Mouse (Mus musculus): ENCODE results near the gene Stat3. TPM values are rescaled to one million over a fixed set of nuclear protein-coding genes. Genes with fewer than 3 reads are reported as not detected.
A peak's percentile ranks its signal among the peaks of the same experiment; 100 is the strongest.

Gene Stat3
- polyA plus RNA-seq, 1 experiment from 2014 or later = 24.6 TPM

- Histone ChIP-seq H3K9ac (no peak overlapping the region), H3K4me1 (no peaks in the 10 kb centered on the region), H3K4me2 (no peak overlapping the region), H3K4me3 (no peak overlapping the region), H3K27ac (no peak overlapping the region), H3K27me3 (no peaks in the 10 kb centered on the region), H3K36me3 (ENCODE audit: poor library complexity, severe bottlenecking) (no peaks in the 10 kb centered on the region), H3K9me3 (replicated peaks) (no peaks in the 10 kb centered on the region)
- no peak for ATAC-seq
- WGBS = 81% methylated on average over 15 of the region's 15 CpGs
Observed at GRCm38 (mm10) chr11:100879321-100880078, 59.8 kb downstream of the Stat3 start.

DNA sequence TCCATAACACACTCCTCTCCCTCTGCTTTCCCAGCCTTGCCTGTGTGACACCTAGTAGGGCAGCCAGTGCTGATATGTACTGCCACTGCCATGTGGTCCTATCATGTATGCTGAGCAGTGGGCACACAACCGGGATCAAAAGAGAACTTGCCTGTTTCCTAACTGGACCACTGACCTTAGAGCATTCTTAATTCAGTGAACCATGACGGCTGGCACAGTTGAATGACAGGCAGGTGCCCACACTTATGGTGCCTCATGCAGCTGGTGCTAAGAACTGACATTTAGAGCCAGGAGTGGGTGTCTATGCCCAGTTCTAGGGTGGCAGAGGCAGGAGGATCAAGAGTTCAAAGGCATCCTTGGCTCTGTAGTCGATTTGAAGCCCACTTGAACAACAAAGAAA, 63.6 kb downstream of the Stat3 start:
- no peaks in the 10 kb centered on the region for H3K4me1 ChIP-seq

GRCm38 (mm10) chr11:100870968-100871350, 68.4 kb downstream of the Stat3 start:
- no peak overlapping the region for H3K27ac ChIP-seq
- no peak overlapping the region for H3K9ac ChIP-seq
- no peak overlapping the region for H3K4me2 ChIP-seq
- no peaks in the 10 kb centered on the region for H3K9me3 ChIP-seq (replicated peaks)
- H3K4me3 ChIP-seq = no peak overlapping the region
- no peaks in the 10 kb centered on the region for H3K4me1 ChIP-seq
- WGBS = 85% methylated on average over 8 of the region's 8 CpGs
- no peak for ATAC-seq
- H3K27me3 ChIP-seq = no peaks in the 10 kb centered on the region
- H3K36me3 ChIP-seq (ENCODE audit: poor library complexity, severe bottlenecking) = no peaks in the 10 kb centered on the region

More for the DNA sequence above, 63.6 kb downstream of the Stat3 start:
- H3K27ac ChIP-seq = no peak overlapping the region
- WGBS = 80% methylated on average over 3 of the region's 3 CpGs
- no peaks in the 10 kb centered on the region for H3K9me3 ChIP-seq (replicated peaks)
- no peak for ATAC-seq
- H3K4me2 ChIP-seq = no peak overlapping the region
- H3K4me3 ChIP-seq = no peak overlapping the region
- H3K36me3 ChIP-seq (ENCODE audit: poor library complexity, severe bottlenecking) = no peaks in the 10 kb centered on the region
- H3K27me3 ChIP-seq = no peaks in the 10 kb centered on the region
- no peak overlapping the region for H3K9ac ChIP-seq

GRCm38 (mm10) chr11:100870256-100870967, 68.9 kb downstream of the Stat3 start:
- Histone ChIP-seq H3K36me3 (ENCODE audit: poor library complexity, severe bottlenecking) (no peaks in the 10 kb centered on the region), H3K4me1 (no peaks in the 10 kb centered on the region), H3K4me2 (no peak overlapping the region), H3K9ac (no peak overlapping the region), H3K27me3 (no peaks in the 10 kb centered on the region), H3K4me3 (no peak overlapping the region), H3K27ac (no peak overlapping the region), H3K9me3 (replicated peaks) (no peaks in the 10 kb centered on the region)
- WGBS = 77% methylated on average over 10 of the region's 10 CpGs
- ATAC-seq = 0 out of 2 replicates have a peak, but pooled peaks have one; percentile 41

GRCm38 (mm10) chr11:100865618-100866017, 73.7 kb downstream of the Stat3 start:
- Histone ChIP-seq H3K4me3 (no peak overlapping the region), H3K9ac (no peak overlapping the region), H3K27me3 (peaks cover 34% of the 10 kb centered on the region), H3K4me2 (no peak overlapping the region), H3K9me3 (replicated peaks) (no peaks in the 10 kb centered on the region), H3K4me1 (no peaks in the 10 kb centered on the region), H3K27ac (no peak overlapping the region), H3K36me3 (ENCODE audit: poor library complexity, severe bottlenecking) (no peaks in the 10 kb centered on the region)
- ATAC-seq = no peak
- 87% methylated on average over 7 of the region's 7 CpGs for WGBS

GRCm38 (mm10) chr11:100863141-100863540, 76.2 kb downstream of the Stat3 start:
- no peak for ATAC-seq
- peaks cover 59% of the 10 kb centered on the region for H3K27me3 ChIP-seq

GRCm38 (mm10) chr11:100861836-100862235, 77.5 kb downstream of the Stat3 start:
- H3K9ac ChIP-seq = no peak overlapping the region
- 38% methylated on average over 3 of the region's 3 CpGs for WGBS
- H3K4me2 ChIP-seq = no peak overlapping the region
- no peaks in the 10 kb centered on the region for H3K36me3 ChIP-seq (ENCODE audit: poor library complexity, severe bottlenecking)
- peaks cover 66% of the 10 kb centered on the region for H3K27me3 ChIP-seq
- no peak overlapping the region for H3K27ac ChIP-seq
- H3K4me3 ChIP-seq = no peak overlapping the region
- peaks cover 5% of the 10 kb centered on the region; the same call in 1 of the 2 replicates for H3K4me1 ChIP-seq
- H3K9me3 ChIP-seq (replicated peaks) = no peaks in the 10 kb centered on the region
- no peak for ATAC-seq

More at GRCm38 (mm10) chr11:100863141-100863540, 76.2 kb downstream of the Stat3 start:
- Histone ChIP-seq H3K27ac (no peak overlapping the region), H3K9me3 (replicated peaks) (no peaks in the 10 kb centered on the region), H3K36me3 (ENCODE audit: poor library complexity, severe bottlenecking) (no peaks in the 10 kb centered on the region), H3K9ac (no peak overlapping the region), H3K4me2 (no peak overlapping the region), H3K4me1 (peaks cover 5% of the 10 kb centered on the region; the same call in 1 of the 2 replicates), H3K4me3 (no peak overlapping the region)
- WGBS = 88% methylated on average over 10 of the region's 10 CpGs

- Histone ChIP-seq H3K9ac (no peak overlapping the region), H3K36me3 (ENCODE audit: poor library complexity, severe bottlenecking) (no peaks in the 10 kb centered on the region), H3K27ac (no peak overlapping the region), H3K4me3 (no peak overlapping the region), H3K4me1 (peaks cover 5% of the 10 kb centered on the region; the same call in 1 of the 2 replicates), H3K9me3 (replicated peaks) (no peaks in the 10 kb centered on the region), H3K27me3 (peaks cover 71% of the 10 kb centered on the region), H3K4me2 (no peak overlapping the region)
- no peak for ATAC-seq
- WGBS = 84% methylated on average over 7 of the region's 7 CpGs
Observed at GRCm38 (mm10) chr11:100861335-100861734, 78.0 kb downstream of the Stat3 start.

GRCm38 (mm10) chr11:100860198-100861048, 78.9 kb downstream of the Stat3 start:
- 4% methylated on average over 55 of the region's 55 CpGs for WGBS
- 0 out of 2 replicates have a peak, but pooled peaks have one; percentile 21 for ATAC-seq
- Histone ChIP-seq H3K27ac (no peak overlapping the region), H3K4me2 (peak overlapping the region; percentile 62), H3K9me3 (replicated peaks) (no peaks in the 10 kb centered on the region), H3K36me3 (ENCODE audit: poor library complexity, severe bottlenecking) (no peaks in the 10 kb centered on the region), H3K4me3 (peak overlapping the region; percentile 39), H3K4me1 (peaks cover 5% of the 10 kb centered on the region; the same call in 1 of the 2 replicates), H3K9ac (peak overlapping the region; percentile 51; the same call in 1 of the 2 replicates), H3K27me3 (peaks cover 79% of the 10 kb centered on the region)

DNA sequence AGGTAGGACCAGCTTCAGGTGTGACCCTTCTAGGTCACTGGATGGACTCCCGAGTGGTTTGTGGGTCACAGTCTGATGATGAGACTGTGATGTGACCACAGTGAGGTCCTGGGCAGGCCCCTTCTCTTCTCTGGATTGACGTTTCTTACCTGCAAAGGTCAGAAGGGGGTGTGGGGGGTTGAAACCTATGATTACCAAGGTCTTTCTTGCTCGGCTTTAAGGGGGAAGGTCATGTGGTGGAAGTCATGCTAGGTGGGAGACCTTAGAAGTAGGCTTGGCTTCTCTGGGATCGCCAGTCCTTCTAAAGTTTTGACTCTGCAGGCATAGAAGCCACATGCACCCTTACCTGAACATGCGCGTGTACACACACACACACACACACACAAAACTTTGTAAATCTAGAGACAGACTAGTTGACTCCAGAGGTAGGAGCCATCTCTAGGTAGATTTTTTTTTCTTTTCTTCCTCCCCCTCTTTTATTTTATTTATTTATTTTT, 79.7 kb downstream of the Stat3 start:
- Histone ChIP-seq H3K36me3 (ENCODE audit: poor library complexity, severe bottlenecking) (no peaks in the 10 kb centered on the region), H3K4me3 (peak overlapping the region; percentile 39; the same call in 1 of the 2 replicates), H3K9me3 (replicated peaks) (no peaks in the 10 kb centered on the region), H3K27me3 (peaks cover 83% of the 10 kb centered on the region), H3K27ac (no peak overlapping the region), H3K4me1 (peaks cover 5% of the 10 kb centered on the region; the same call in 1 of the 2 replicates), H3K4me2 (peak overlapping the region; percentile 62), H3K9ac (no peak overlapping the region)
- 52% methylated on average over 6 of the region's 6 CpGs for WGBS
- ATAC-seq = no peak

GRCm38 (mm10) chr11:100858935-100859578, 80.3 kb downstream of the Stat3 start, which contains the start of gene Stat5a:
TSS of gene Stat5a (plus strand) at chr11:100859351.
- H3K9ac ChIP-seq = peak within 1 kb of the TSS; percentile 51; the same call in 1 of the 2 replicates
- WGBS = 69% methylated on average over 9 of the region's 9 CpGs
- H3K27me3 ChIP-seq = peaks cover 85% of the 10 kb centered on the region
- H3K27ac ChIP-seq = no peak within 1 kb of the TSS
- peak within 1 kb of the TSS; percentile 62 for H3K4me2 ChIP-seq
- H3K4me3 ChIP-seq = peak within 1 kb of the TSS; percentile 39
- H3K9me3 ChIP-seq (replicated peaks) = no peaks in the 10 kb centered on the region
- H3K4me1 ChIP-seq = peaks cover 5% of the 10 kb centered on the region; the same call in 1 of the 2 replicates
- ATAC-seq = no peak
- no peaks in the 10 kb centered on the region for H3K36me3 ChIP-seq (ENCODE audit: poor library complexity, severe bottlenecking)
